Mouse (Mus musculus) intestine, embryonic 16.5 days (tissue): ENCODE measurements at regions not wholly inside any gene's neighbourhood (a gene's known extent, or its start where the extent isn't known, plus 50 kb on each side); places are given as distances from the start of the nearest gene placed in this dataset.
A peak's percentile ranks its signal among the peaks of the same experiment; 100 is the strongest.

Source experiments
- ATAC-seq: fragments of 200-750 bp; cut with Nextera tagmentation; 2 replicates; pipeline ENCODE4 v1.8.0; 2017; ENCODE audit warnings: moderate TSS enrichment, moderate library complexity
- H3K27ac ChIP-seq: fragments of 300-500 bp; sonication (generic); 2 replicates; pipeline ENCODE4 v1.5.1; 2014; ENCODE audit warnings: mild to moderate bottlenecking, low read length
- H3K27me3 ChIP-seq: fragments of 300-500 bp; sonication (generic); replicated peaks from 2 replicates; pipeline ENCODE4 v1.6.1; 2014; ENCODE audit warnings: low read length, control low read depth, mixed read lengths; ENCODE audit not compliant: control insufficient read depth, insufficient read depth
- H3K36me3 ChIP-seq: fragments of 300-500 bp; sonication (generic); 2 replicates; pipeline ENCODE4 v1.6.1; 2014; ENCODE audit warnings: low read length, control low read depth; ENCODE audit not compliant: control insufficient read depth, insufficient read depth
- H3K4me1 ChIP-seq: fragments of 300-500 bp; sonication (generic); 2 replicates; pipeline ENCODE4 v1.6.1; 2014; ENCODE audit warnings: low read length, control low read depth, mixed read lengths; ENCODE audit not compliant: control insufficient read depth, insufficient read depth
- H3K4me2 ChIP-seq: fragments of 300-500 bp; sonication (generic); 2 replicates; pipeline ENCODE4 v1.6.1; 2014; ENCODE audit warnings: low read depth, low read length, control low read depth
- H3K4me3 ChIP-seq: fragments of 300-500 bp; sonication (generic); 2 replicates; pipeline ENCODE4 v1.5.1; 2014; ENCODE audit warnings: mild to moderate bottlenecking, low read length
- H3K9ac ChIP-seq: fragments of 300-500 bp; sonication (generic); 2 replicates; pipeline ENCODE4 v1.6.1; 2014; ENCODE audit warnings: low read depth, low read length
- H3K9me3 ChIP-seq: fragments of 300-500 bp; sonication (generic); 2 replicates; pipeline ENCODE4 v1.6.1; 2016; ENCODE audit warnings: low read length, control low read depth; ENCODE audit not compliant: control insufficient read depth
- WGBS: fragments of 180-500 bp; shearing (Covaris S2); extraction: QIAGEN DNeasy Blood & Tissue Kit; methylation state at CpG from one replicate; pipeline ENCODE4 v1.1.7; 2014; 5-methylcytosine and 5-hydroxymethylcytosine counted together

DNA sequence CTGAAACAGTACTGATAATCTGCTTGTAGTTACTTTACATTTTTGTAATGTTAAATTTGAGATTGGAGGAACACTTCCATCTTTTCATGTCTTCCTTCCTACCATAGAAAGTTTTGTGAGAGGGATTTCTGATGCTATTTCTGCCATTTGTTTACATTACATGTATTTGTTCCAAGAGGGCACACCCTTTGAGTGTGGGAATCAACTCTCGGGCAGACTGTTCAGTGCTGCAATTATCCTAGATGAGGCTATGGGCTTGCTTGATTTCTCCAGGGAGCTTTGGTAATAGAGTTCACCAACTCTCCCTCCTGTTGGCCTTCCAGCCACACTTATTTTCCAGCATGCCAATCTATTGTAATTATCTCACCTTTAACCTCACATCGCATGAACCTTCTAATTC lies 52.4 kb downstream of the Gm13691 start:
- ATAC-seq: no peak
- no peak overlapping the region for H3K4me2 ChIP-seq
- H3K4me1 ChIP-seq: no peaks in the 10 kb centered on the region
- WGBS: 51% methylated on average over 2 of the region's 2 CpGs
- H3K36me3 ChIP-seq: no peaks in the 10 kb centered on the region
- H3K27ac ChIP-seq: no peak overlapping the region
- no peak overlapping the region for H3K9ac ChIP-seq
- H3K9me3 ChIP-seq: no peaks in the 10 kb centered on the region
- no peak overlapping the region for H3K4me3 ChIP-seq
- no peaks in the 10 kb centered on the region for H3K27me3 ChIP-seq

DNA sequence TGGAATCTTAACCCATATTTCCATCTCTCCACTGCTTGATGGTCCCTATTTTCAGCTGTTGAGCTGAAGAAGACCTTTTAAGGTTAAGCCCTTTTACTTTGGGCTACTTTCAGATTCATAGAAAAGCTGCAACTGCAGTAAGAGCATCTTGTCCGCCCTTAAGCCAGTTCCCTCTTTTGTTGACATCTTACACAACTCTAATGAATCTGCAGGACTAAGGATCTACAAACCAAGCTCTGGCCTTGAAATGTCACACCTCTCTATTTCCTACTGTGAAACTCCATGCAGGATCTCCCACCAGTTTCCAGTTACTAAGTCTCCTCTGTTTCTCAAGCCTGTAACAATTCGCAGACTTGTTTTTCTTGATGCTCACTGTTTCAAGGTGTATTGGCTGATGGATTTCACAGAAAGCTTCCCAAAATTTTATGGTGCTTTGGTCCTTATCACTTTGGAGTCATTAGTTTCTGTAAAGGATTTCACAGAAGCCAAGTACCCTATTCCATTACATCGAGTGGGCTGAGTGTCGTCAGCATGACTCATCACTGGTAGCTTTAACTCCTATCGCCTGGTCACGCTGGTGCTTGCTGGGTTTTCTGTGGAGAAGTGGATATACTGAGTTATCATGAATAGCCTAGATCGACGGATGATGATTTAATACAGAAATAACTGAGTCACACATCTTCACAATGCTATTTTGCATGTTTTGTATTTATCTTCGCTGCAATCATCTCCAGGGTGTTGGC lies 58.2 kb downstream of the Gm13691 start:
- H3K27ac ChIP-seq: no peak overlapping the region
- H3K9ac ChIP-seq: no peak overlapping the region
- H3K4me3 ChIP-seq: no peak overlapping the region
- no peaks in the 10 kb centered on the region for H3K36me3 ChIP-seq
- ATAC-seq: no peak
- no peaks in the 10 kb centered on the region for H3K27me3 ChIP-seq
- 80% methylated on average over 9 of the region's 9 CpGs for WGBS
- no peak overlapping the region for H3K4me2 ChIP-seq
- no peaks in the 10 kb centered on the region; the same call in 1 of the 2 replicates for H3K4me1 ChIP-seq
- H3K9me3 ChIP-seq: no peaks in the 10 kb centered on the region

DNA sequence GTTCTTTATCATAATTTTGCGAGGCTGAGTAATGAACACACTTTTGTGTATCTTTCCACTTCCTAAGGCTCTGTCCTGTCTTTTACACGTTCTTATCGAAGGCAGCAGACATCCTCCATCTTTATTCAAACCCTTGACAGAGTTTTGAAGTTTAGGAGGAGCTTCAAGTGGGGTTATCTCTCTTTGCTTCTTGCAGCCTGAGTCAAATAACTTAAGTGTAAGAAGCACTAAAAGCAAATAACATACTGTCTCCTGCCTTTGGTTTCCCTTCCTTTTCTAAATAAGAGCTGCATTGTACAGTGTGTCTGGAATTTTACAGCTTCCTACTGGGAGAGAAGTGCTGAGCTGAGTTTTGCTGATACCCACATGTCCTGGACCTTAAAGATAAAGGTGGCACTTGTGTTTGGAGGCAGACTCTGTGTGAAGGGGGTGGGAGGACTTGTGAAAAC lies 61.6 kb downstream of the Gm13691 start:
- Histone ChIP-seq H3K36me3 (no peaks in the 10 kb centered on the region), H3K27ac (no peak overlapping the region), H3K9ac (no peak overlapping the region), H3K4me3 (no peak overlapping the region), H3K27me3 (no peaks in the 10 kb centered on the region), H3K9me3 (no peaks in the 10 kb centered on the region), H3K4me1 (no peaks in the 10 kb centered on the region; the same call in 1 of the 2 replicates), H3K4me2 (no peak overlapping the region)
- ATAC-seq: peak; percentile 80
- 37% methylated on average over 3 of the region's 3 CpGs for WGBS

DNA sequence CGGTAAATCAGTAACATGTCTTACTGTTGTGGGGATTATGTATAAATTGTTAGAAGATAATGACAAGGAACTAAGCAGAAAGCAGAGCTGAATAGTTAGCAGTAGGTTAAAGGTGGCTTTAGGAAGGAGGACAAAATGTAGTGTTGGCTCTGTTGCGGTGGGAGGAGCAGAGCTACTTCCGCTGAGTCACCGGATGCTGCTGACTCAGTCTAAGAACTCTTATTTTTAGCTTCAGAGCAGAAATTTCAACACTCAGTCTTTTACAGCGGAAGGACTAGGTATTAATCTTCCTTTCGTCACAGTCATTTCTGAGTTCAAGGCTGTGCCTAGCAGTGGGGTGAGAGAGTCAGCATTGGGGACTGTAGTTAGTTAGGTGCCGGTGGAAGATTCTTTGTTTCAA lies 68.9 kb downstream of the Gm13691 start:
- no peak overlapping the region for H3K4me3 ChIP-seq
- no peak overlapping the region for H3K27ac ChIP-seq
- no peaks in the 10 kb centered on the region for H3K36me3 ChIP-seq
- H3K4me1 ChIP-seq: no peaks in the 10 kb centered on the region
- peak; percentile 42; the same call in 1 of the 2 replicates for ATAC-seq
- 69% methylated on average over 7 of the region's 7 CpGs for WGBS
- H3K9ac ChIP-seq: no peak overlapping the region
- no peak overlapping the region for H3K4me2 ChIP-seq
- no peaks in the 10 kb centered on the region for H3K9me3 ChIP-seq
- no peaks in the 10 kb centered on the region for H3K27me3 ChIP-seq

DNA sequence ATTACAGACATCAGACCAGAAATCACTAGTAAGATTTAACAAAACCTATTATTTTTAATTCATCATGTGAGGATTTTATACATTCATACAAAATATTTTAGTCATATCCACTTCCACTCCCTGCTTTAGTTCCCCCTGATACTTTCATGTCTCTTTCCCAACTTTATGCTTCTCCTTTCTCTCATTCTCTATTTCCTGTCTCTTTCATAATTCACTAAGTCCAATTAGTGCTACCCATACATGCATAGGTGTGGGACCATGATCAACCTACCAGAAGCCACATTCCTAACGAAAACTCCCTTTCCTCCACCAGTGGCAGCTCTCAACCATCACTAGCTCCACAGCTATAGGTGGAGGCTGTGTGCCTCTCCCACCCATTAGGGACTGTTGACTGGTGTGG lies 70.9 kb downstream of the Gm13691 start:
- no peak overlapping the region for H3K4me3 ChIP-seq
- ATAC-seq: no peak
- no peak overlapping the region for H3K9ac ChIP-seq
- H3K4me1 ChIP-seq: no peaks in the 10 kb centered on the region
- H3K27me3 ChIP-seq: no peaks in the 10 kb centered on the region
- 82% methylated on average over 1 of the region's 1 CpGs for WGBS
- H3K27ac ChIP-seq: no peak overlapping the region
- no peaks in the 10 kb centered on the region for H3K9me3 ChIP-seq
- no peak overlapping the region for H3K4me2 ChIP-seq
- no peaks in the 10 kb centered on the region for H3K36me3 ChIP-seq

DNA sequence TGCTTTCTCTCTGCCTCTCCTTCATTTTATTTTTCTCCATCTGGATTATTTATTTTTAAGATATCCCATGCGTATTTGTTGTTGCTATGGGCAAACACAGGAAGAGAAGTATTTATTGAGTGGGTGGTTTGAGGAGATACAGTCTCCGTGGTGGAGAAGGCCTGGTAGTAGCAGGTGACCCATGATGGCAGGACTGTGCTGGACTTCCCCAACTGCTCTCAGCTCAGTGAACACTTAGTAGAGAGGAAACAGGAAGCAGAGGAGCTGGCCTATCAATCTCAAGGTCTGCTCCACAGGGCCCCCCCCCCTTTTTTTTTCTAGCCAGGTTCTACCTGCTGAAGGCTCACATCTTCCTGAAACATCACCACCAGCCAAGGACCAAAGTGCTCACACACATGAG lies 74.0 kb downstream of the Gm13691 start:
- Histone ChIP-seq H3K4me3 (no peak overlapping the region), H3K9me3 (no peaks in the 10 kb centered on the region), H3K4me2 (no peak overlapping the region), H3K27ac (no peak overlapping the region), H3K27me3 (no peaks in the 10 kb centered on the region), H3K9ac (no peak overlapping the region), H3K36me3 (no peaks in the 10 kb centered on the region), H3K4me1 (no peaks in the 10 kb centered on the region)
- no peak for ATAC-seq
- 57% methylated on average over 2 of the region's 2 CpGs for WGBS

DNA sequence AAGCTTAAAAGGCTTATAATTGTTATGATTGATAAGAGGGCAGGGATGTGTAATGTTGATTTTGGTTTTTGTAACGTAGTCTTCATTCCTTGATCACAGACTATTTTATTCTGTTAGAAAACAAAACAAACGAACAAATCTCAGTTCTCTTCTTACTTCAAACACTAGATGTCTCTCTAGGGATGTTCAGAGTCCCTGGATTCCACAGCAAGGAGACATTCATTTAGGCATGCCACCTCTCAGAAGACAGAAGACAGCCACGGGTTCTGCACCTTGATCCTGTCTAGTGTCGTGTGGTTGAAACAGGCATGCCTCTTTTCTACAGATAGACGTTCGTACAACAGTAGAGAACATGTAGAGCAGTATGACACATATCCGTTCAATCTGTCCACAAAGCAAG lies 74.7 kb downstream of the Gm13691 start:
- ATAC-seq: no peak
- Histone ChIP-seq H3K9ac (no peak overlapping the region), H3K27ac (no peak overlapping the region), H3K36me3 (no peaks in the 10 kb centered on the region), H3K4me3 (no peak overlapping the region), H3K4me2 (no peak overlapping the region), H3K4me1 (no peaks in the 10 kb centered on the region), H3K9me3 (no peaks in the 10 kb centered on the region), H3K27me3 (no peaks in the 10 kb centered on the region)
- 49% methylated on average over 7 of the region's 7 CpGs for WGBS

DNA sequence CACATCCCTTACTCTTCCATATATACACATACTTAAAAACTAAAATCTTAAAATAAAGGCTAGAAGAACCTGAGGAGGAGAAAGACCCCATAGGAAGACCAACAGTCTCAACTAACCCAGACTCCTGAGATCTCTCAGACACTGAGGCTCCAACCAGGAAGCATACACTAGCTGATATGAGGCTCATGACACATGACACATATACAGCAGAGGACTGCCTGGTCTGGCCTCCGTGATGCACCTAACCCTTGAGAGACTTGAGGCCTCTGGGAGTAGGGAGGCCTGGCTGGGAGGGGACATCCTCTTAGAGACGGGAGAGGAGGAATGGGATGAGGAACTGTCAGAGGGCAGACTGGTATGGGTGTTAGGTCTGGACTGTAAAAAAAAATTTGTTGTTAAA lies 75.4 kb downstream of the Gm13691 start:
- 83% methylated on average over 2 of the region's 2 CpGs for WGBS
- Histone ChIP-seq H3K27ac (no peak overlapping the region), H3K9ac (no peak overlapping the region), H3K4me2 (no peak overlapping the region), H3K4me1 (no peaks in the 10 kb centered on the region), H3K9me3 (no peaks in the 10 kb centered on the region), H3K4me3 (no peak overlapping the region), H3K36me3 (no peaks in the 10 kb centered on the region), H3K27me3 (no peaks in the 10 kb centered on the region)
- no peak for ATAC-seq

DNA sequence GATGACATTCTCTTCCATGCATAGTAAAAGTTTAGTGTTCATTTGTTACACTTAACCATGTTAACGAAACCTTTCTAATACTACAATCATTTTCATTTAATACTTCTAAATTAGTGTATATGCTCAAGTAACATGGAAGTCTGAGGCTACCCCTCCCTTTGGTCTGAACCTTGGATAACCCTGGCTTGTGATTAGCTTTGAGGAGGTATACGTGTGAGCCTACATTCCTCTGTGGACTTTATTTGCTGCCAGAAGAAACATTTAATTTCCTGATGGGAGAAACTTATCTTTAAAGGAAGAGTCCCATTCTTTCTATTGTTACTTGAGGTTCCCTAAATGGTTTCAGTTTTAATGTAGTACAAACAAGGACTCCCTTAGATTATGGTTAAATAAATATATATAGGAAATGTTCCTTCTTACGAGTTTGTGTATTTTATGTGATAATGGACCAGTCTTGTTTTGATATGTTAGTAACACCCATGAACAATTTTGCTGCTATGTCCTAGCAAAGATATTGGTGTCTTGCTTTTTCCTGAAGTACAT lies 75.9 kb downstream of the Gm13691 start:
- ATAC-seq: no peak
- Histone ChIP-seq H3K9ac (no peak overlapping the region), H3K4me1 (no peaks in the 10 kb centered on the region), H3K4me2 (no peak overlapping the region), H3K9me3 (no peaks in the 10 kb centered on the region), H3K27me3 (no peaks in the 10 kb centered on the region), H3K27ac (no peak overlapping the region), H3K36me3 (no peaks in the 10 kb centered on the region), H3K4me3 (no peak overlapping the region)
- WGBS: 73% methylated on average over 3 of the region's 3 CpGs
